Mouse (Mus musculus) monocyte, adult 5-6 weeks (primary cell): Measurements from ENCODE around the gene Clnk. TPM values are rescaled to one million over a fixed set of nuclear protein-coding genes. Genes with fewer than 3 reads are reported as not detected.

ENCODE experiments used
- ATAC-seq: fragments of 153-309, 156-312 bp; replicated peaks from 2 replicates; pipeline ENCODE4 v1.8.0; 2017; ENCODE audit warnings: mild to moderate bottlenecking; ENCODE audit not compliant: low TSS enrichment, insufficient number of reproducible peaks, severe bottlenecking, poor library complexity, low FRiP score
- total RNA-seq: library from RNA; stranded (forward); fragments of 200-1000, 200-491, 200-594 nt; gene quantifications from 3 replicates; pipeline ENCODE4 v1.2.3, GENCODE M21; 2017

The Clnk gene
- total RNA-seq, 1 experiment from 2014 or later = 9.5 TPM

DNA sequence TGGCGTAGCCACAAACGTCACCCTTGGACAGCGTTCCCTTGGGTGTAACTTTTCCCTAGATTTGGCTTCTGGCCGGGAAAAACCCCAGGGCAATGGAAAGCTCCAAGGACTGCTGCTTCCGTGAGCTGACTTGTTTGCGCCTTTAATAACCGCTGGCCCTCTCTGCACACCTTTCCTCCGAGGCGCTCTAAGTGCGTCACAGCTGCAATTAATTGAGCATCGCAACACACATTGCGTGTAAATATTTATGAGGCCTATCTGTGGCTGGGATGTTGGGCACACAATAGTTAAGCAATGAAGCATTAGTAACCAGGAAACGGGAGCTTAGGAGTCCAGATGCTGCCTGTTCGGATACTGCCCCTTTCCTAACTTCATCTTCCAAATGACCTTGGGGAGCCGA, 90.5 kb downstream of the Clnk start:
- ATAC-seq = no peak

DNA sequence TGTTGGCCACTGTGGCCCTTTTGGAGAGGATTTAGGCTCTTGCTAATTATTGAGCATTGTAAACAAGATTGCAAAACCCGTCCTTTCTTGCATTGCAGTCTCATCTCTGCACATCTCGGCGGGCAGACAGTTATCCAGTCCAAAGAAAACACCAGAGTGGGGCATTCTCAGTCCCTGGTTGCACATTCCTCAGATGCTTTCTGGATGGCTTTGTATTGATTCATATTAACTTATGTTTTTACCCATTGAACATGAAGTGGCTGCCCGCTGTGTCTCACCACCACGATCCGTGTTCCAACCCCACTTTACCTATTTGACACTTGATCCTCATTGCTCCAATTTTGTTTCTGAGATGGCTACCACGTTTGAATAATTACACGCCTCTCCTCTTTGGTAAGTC, 90.9 kb downstream of the Clnk start:
- ATAC-seq = no peak

DNA sequence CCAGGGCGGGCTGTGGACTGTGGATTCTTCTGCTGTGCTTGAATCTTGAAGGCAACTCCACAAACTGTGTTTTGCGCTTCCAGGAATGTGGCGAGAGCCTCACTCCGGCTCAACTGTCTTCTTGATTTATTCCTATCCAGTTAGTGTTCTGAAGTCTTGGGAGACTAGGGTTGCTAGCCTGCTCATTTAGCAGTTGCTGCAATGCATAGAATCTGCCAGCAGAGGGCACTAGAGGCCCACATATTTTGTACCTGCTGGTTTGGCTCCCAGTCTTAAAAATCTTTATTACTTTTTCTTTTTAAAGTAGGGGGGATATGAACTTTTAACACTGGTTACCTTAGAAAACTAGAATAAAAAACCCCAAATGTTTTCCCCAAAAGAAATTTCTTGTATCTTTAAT, 94.8 kb downstream of the Clnk start:
- ATAC-seq = no peak

DNA sequence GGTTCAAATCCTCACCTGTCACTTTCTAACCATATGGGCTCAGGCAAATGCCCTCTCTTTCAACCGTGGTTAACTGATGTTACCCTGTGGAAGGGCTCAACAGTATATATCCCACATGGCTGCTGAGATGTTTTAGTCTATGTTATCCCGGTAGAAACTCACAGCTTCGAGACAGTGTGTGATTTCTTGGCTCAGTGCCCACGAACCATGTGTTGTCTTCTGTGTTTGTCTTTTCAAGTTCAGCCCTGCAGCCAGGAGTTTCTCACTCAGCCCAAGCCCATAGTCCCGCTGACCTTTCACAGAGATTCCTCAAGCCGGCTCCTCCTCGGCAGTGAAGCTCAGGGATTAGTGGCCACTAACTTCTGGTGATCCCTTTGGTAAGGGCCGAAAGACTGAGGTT, 96.0 kb downstream of the Clnk start:
- no peak for ATAC-seq

DNA sequence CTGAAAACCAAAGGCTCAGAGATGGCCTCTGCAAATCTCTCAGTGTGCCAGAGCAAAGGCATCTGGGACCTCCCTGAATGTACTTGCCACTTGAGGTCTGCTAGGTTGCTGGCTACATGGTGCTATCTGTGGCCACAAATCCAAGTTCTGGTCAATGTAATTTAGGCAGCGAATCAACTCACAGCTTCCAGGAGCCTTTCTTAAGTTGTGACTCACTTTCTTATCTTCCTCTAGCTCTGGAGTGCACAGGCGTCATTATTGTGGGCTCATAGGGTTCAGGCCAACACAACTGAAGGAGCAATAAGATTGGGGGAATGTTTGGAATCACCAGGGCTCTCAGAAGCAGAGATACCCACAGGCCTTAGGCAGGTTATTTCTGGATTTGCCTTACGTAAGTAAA, 96.6 kb downstream of the Clnk start:
- ATAC-seq = no peak

DNA sequence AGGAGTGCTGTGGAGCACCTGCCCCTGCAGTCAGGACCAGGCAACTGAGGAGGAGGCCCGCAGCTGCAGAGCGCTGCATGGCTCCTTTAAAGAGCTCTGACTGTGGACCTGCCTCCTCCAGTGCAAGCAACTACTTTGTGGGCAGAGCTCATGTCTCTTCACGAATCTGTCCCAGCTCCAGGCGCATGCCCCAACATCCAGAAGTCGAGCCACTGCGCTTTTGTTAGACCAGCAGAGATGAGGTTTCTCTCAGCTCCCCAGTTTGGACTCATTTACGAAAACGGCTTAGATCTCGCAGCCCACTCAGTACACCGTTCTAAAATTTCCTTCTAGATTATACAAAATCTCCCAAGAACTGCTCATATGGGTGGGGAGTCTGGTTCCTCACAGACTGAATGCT, 101.1 kb downstream of the Clnk start:
- no peak for ATAC-seq

DNA sequence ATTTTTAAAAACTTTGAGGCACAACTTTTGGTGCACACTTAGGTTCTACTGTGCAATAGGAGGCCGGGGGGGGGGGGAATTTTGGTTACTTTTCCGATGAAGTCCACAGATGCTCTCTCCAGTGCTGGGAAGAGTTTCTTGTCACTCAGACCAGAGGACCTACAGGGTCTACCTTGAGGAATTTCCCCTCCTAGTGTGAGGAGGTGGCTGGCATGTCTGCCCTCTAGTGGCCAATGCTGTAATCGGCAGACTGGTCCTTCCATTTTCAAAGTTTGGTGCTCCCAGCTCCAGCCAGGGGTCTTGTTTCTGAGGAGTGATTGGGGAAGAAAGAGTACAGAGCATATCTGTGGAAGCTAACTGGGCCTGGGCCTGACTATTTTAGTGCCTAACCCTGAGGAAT, 121.7 kb downstream of the Clnk start:
- ATAC-seq = no peak

DNA sequence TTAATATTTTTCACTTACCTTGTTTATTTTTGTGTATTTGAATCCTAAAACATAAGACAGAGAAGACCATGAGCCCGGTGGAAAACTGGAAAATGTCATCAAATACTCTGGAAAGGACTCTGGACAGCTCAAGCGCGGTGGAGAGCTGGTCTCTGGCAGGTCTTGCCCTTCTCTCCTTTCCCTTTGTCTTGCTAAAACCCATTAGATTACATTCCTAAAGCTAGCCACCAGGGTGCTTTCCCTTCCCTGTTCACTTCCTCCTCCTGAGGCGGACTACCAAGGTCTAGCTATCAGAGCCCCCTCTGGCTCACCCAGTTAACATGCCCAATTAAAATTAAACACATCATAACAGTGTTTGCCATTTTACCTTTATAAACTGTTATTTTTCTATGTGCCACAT, 123.9 kb downstream of the Clnk start:
- no peak for ATAC-seq

DNA sequence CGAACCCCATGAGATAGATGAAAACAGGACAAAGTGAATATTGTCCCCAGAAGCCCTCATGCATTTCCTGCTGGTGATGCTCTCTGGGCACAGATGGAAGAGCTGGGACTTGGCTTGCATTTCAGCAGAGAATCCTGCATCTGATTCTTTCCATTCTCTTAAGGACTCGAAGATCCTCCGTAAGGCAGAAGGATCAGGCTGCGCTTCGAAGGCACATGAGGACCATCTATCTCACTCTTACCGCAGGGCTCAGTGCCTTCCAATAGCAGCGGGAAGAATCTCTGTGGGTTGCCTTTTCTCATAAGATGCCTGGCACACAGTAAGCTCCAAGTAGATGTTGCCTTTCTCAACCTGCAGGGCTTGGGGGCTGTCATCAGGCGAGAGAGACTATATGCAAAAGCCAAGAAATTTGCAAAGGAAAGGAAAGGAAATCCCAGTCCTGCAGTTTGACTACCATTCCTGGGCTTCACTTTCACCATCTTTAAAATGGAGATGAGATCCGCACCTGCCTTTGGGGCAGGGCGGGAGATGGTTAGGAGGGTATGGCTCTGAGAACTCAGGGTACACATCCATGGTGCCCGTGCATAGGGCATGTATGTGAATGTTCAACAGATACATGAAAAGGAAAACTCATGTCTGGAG, 167.6 kb downstream of the Clnk start:
- ATAC-seq = no peak

DNA sequence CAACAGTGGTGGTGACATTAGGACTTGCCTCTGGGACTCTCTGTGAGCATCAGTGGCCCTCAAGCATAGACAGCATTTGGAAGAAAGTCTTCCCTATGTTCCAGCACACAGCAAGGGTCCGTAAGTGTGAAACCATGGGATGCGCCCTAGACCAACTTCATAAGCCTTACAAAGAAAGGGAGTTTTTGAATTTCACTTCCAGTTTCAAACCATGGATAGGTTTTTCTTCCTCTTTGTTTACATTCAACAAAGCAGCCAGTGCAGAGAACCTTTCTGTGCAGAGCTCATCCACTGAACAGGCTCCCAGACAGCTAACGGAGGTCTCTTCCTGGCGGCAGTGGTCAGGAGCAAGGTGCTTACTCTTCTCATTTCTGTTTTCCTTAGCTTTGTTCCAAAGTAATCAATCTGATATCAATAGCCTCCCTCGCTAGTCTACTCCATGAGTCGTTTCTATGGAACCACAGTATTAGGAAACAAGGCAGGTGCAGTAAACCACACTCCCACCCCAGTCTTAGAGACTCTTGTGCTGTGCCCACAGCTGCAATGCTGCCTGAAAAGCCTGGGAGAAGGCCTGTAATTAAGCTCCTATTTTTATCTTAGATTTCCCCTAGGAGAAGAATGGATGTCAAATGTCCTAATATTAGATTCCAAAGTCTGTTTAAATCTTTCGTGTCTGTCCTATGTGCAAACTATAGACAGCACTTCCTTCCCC, 169.1 kb downstream of the Clnk start:
- no peak for ATAC-seq

DNA sequence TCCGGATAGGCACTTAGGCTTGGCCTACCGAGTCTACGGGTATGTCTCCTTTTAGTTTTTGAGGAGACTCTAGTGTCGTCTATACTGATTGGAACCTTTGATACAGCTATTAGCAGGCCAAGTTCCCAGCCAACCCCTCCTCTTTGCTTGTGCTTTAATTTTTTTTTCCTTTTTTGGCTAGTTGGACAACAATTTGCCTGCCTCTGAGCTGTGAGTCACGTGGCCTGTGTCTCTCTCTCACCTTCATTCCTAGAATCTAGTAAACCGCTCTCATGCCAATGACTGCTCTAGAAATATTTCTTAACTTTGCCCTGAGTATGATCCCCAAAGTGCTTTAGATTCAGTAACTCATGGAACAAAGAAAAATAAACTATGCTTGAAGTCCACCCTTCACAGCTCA, 173.7 kb downstream of the Clnk start:
- no peak for ATAC-seq

DNA sequence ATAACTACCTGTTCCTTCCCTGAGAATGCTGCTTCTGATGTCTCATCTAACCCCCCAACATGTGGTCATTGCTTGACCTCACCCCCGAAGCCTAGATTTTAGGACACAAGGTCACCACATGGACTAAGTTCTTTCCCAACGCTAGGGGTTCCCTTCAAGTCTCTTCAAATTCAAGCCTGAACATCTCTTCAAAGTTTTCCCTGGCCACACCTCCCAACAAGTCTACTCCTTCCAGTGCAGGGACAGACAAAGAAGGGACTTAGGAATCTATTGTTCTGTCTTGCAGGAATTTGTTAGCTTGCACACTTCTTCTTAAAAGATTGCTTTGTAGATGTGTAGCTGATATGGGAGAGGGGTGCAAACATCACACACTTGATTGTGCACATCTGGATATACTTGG, 174.5 kb downstream of the Clnk start:
- no peak for ATAC-seq

DNA sequence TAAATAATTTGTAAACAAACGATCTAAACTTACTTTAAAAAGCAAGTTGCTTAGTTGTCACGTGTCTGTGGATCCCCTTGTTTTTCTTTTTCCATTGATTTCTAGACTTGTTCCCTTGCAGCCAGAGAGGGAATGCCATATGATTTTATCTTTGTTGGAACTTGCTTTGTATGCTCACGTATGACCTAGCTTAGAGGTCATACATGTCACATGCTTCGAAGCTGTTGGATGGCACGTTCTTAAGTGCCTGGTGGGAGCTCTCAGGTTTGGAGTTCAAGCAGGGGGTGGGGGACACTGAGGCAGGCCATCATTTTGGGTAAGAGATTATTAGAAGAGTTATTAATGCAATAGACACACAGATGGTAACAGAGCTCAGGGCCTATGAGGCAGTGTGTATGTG, 178.1 kb downstream of the Clnk start:
- ATAC-seq = no peak

DNA sequence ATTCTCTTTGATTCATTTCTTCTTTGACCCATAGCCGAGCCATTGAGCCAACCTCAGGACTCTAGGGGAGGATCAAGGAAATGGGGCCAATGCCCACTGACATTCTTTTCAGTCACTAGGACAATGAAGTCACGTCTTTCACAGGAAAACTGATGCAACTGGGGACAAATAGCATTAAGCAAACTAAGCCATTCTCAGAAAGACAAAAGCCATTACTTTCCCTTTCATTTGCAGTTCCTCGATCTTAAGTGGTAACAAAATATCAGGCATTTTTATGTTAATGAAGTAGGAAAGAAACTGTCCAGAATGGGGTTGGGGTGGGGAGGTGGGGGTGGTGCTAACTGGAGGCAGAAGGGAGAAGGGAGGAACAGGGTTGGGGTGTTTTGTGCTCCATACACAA, 178.6 kb downstream of the Clnk start:
- ATAC-seq = no peak

DNA sequence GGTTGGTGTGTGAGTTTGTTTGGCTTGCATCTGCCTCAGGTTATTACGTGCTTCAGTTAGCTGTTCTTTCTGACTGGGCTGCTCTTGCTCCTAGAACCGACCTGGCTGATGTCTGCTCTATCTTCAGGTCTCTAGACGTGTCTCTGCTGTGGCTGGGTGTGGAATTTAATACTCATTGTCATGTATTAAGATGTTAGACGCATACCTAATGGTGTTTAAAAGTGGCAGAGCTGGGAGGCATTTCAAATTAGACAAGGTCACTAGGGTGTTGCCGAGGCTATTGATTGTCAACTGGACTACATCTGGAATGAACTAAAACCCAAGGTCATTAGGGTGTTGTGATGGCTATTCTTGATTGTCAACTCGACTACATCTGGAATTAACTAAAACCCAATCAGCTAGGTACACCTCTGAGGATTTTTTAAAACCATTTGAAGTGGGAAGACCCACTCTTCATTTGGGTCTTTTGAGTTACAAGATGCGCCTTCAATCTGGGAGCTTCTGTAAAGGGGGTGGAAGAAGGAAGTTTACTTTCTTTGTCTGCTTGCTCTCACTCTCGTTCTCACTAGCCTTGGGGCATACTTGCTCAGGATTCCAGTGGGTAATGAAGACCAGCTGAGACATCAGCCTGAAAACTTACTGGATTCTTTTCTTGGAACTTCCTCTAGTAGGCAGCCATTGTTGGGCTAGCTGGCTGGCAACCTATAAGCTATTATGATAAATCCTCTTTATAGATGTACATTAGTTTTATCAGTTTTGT, 179.8 kb downstream of the Clnk start:
- ATAC-seq = no peak

DNA sequence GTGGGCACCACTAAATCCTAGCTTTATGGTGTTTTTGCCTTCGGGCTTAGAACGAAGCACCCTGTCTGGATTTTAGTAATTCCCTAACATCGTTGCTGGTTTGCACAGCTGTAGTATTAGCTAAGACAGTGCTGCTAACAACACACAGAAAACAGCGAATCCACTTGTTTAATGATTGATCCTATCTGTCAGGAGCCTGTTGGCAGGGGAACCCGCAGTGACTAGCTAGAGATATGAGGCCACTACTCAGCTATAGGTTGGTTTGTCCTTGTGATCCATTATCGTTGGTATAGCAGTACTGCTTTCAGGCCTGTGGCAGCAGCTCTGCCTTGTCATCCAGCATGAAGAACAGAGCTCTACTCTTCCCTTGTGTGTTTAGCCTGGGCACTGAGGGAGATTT, 183.8 kb downstream of the Clnk start:
- ATAC-seq = no peak

DNA sequence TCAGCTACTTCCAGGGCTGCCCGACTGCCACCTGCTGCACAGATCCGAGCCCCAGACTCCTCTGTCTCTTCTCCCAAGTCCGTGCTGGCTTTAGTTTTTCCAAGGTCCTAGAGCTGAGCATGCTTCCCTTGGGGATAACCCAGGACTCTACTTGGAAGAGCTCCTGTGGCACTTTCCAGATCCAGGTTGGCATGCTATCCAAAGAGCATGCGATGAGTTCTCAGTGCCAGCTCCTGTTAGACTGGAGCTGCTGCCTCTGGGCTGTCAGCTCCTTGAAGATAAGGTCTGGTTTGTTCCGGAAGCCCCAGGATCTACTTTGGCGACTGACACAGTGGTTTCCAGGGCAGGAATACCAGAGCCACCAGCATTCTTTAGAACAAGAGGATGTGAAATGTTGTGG, 187.4 kb downstream of the Clnk start:
- ATAC-seq = no peak

DNA sequence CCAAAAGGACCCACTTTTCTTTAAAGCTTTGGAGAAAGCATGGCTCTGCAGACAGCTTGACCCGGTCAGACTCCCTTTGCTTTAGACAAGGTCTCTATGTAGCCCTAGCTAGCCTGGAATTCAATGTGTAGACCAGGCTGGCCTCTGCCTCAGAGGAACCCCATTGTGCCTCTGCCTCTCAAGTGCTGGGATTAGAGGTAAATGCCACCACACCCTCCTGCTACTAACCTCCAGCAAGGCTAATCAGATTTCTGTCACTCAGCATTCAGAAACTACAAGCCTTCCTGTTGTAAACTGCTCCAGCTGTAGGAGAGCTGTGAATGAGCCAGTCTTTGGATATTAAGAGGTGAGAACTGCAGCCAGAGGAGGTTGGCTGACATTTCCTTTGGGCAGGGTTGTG, 188.9 kb downstream of the Clnk start:
- no peak for ATAC-seq

DNA sequence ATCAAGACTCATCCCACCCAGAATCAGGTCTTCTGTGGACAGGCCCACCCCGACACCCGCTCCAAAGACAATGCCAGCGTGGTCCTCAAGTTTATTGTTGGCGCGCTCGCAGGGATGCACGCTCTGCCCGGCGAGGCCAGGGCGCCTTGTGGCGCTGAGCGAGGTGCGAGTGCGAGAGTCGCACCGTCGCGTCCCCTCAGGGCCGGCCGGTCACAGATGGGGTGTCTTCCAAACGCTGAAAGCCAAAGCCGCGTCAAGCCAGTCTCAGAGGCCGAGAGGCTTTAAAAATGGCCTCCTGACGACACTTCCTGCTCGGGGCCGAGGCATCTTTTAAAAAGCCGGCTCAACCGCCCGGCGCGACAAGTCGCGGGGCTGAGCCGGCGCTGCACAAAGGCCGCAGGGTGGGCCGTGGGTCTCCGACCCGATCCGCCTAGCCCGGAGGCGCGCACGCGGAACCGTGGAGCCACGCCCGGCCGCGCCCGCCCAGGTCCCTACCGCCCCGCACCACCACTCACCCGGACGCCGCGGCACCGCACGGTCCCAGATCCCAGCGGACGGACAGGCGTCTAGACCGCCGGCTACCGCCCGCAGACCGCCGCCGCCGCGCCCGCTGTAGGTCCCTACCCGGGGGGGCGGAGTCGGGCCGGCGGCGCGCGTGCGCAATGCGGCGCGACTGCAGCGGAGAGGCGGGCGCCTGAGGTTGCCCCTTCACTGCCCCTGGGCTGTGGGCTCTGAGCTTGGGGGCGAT, 192.3 kb downstream of the Clnk start, which contains the start of gene Zfp518b:
Zfp518b (minus strand) TSS at position 663 of the 748 bp plus-strand sequence.
- ATAC-seq = no peak
